In the genomic region with DNA sequence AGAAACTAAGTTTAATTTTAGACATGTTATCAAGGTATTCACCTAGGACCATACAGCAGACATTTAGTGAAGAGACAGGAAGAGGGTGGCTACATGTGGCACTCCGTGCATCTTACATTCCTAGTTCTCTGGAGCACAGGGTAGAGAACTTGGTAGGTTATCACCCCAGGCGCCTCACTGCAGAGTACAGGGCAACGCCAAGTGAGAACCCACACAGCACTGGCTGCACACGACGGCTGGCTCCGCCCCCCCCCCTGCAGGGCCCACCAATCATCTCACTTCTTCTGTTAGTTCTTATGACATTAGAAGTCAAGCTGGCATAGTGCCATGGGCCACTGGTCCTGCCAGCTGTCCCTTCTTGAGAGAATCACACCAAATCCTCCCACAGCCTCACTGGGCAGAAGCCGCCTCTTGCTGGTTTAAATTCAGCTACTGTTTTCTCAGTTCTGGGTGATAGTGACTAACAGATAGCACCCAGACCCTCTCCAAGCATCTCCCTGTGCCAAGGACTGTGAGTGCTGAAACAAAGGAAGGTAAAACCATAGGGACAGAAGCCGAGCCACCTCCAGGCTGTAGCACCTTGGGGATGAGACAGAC, we compare ENCODE assay signal across 8 mouse cellular contexts.
DNase-seq lines count a peak whose midpoint lies in the region; ATAC-seq lines count a peak whose summit lies in the region.

No protein-coding gene starts in this region.

- no peak overlapping the region for H3K4me3 ChIP-seq in kidney, embryonic 15.5 days (replicated peaks)

- WGBS in kidney, embryonic 15.5 days: 75% methylated on average over 8 of the region's 8 CpGs

- no peaks in the 10 kb centered on the region for H3K9me3 ChIP-seq in kidney, embryonic 15.5 days (replicated peaks)

- no peak for ATAC-seq in kidney, embryonic 15.5 days (replicated peaks; ENCODE audit: low FRiP score)
- no peak for ATAC-seq in inflammation-experienced regulatory T-cells, adult 6 months
- no peak for ATAC-seq in CD4-positive, CD25-positive, alpha-beta regulatory T cell, adult 4 months

- intact Hi-C loops in left cerebral cortex, postnatal 36 days (cut with DNase I): no loop called here

- no peaks in the 10 kb centered on the region for H3K27me3 ChIP-seq in kidney, embryonic 15.5 days

- H3K9ac ChIP-seq in kidney, embryonic 15.5 days: no peak overlapping the region

- H3K4me2 ChIP-seq in kidney, embryonic 15.5 days: no peak overlapping the region

- DNase-seq in kidney, adult 18-20 months: no peak
- peak; percentile 83 for DNase-seq in brain, adult 2 months (ENCODE audit: low read depth, low spot score)
- DNase-seq in frontal cortex, adult 2 months (ENCODE audit: extremely low spot score in 1 of 2, low spot score in 1 of 2): peak; percentile 68 to 80
- peak; percentile 65 to 77 for DNase-seq in left cerebral cortex, postnatal 36 days (ENCODE audit: low spot score in 2 of 2)
- DNase-seq in urinary bladder, postnatal 36 days (ENCODE audit: low spot score in 2 of 2): no peak

- peak overlapping the region; percentile 85 for H3K27ac ChIP-seq in kidney, embryonic 15.5 days

- H3K4me1 ChIP-seq in kidney, embryonic 15.5 days: peaks cover 49% of the 10 kb centered on the region

- no peaks in the 10 kb centered on the region for H3K36me3 ChIP-seq in kidney, embryonic 15.5 days

Comparison
In these comparisons a context has a peak if more than half of its experiments do, and no peak if none do; other contexts are left out.
1. DNase-seq: peak in brain, adult 2 months (single experiment), frontal cortex, adult 2 months (2 of 2) and left cerebral cortex, postnatal 36 days (2 of 2); none in kidney, adult 18-20 months (single experiment) and urinary bladder, postnatal 36 days (0 of 2).